Mouse (Mus musculus) limb, embryonic 13.5 days (tissue): ENCODE data around the gene Dact2. TPM values are rescaled to one million over a fixed set of nuclear protein-coding genes. Genes with fewer than 3 reads are reported as not detected.
A peak's percentile ranks its signal among the peaks of the same experiment; 100 is the strongest.

Experiments used
- ATAC-seq: fragments of 200-750 bp; cut with Nextera tagmentation; 2 replicates; pipeline ENCODE4 v1.8.0; 2017; ENCODE audit warnings: low read depth, moderate number of reproducible peaks, moderate TSS enrichment; ENCODE audit not compliant: low FRiP score
- H3K27ac ChIP-seq: fragments of 300-500 bp; sonication (generic); 2 replicates; pipeline ENCODE4 v1.5.1; 2015; ENCODE audit warnings: inconsistent platforms, mild to moderate bottlenecking, moderate library complexity
- H3K27me3 ChIP-seq: fragments of 300-500 bp; sonication (generic); 2 replicates; pipeline ENCODE4 v1.6.1; 2015; ENCODE audit warnings: mild to moderate bottlenecking, inconsistent platforms
- H3K36me3 ChIP-seq: fragments of 300-500 bp; sonication (generic); 2 replicates; pipeline ENCODE4 v1.6.1; 2015; ENCODE audit warnings: inconsistent platforms, mild to moderate bottlenecking, moderate library complexity
- H3K4me1 ChIP-seq: fragments of 300-500 bp; sonication (generic); 2 replicates; pipeline ENCODE4 v1.6.1; 2015; ENCODE audit warnings: inconsistent platforms
- H3K4me2 ChIP-seq: fragments of 300-500 bp; sonication (generic); replicated peaks from 2 replicates; pipeline ENCODE4 v1.6.1; 2015; ENCODE audit warnings: inconsistent platforms, mild to moderate bottlenecking, moderate library complexity
- H3K4me3 ChIP-seq: fragments of 300-500 bp; sonication (generic); 2 replicates; pipeline ENCODE4 v1.5.1; 2015; ENCODE audit warnings: moderate library complexity, mild to moderate bottlenecking, inconsistent platforms
- H3K9ac ChIP-seq: fragments of 300-500 bp; sonication (generic); 2 replicates; pipeline ENCODE4 v1.6.1; 2015; ENCODE audit warnings: mild to moderate bottlenecking, inconsistent platforms
- H3K9me3 ChIP-seq: fragments of 300-500 bp; sonication (generic); 2 replicates; pipeline ENCODE4 v1.6.1; 2016; ENCODE audit warnings: inconsistent platforms
- WGBS: fragments of 180-500 bp; shearing (Covaris S2); methylation state at CpG from one replicate; pipeline ENCODE4 v1.1.7; 2015; 5-methylcytosine and 5-hydroxymethylcytosine counted together
- polyA plus RNA-seq: library from polyadenylated mRNA; unstranded; fragments of >200 nt; fragmentation: Nextera tagmentation; extraction: Ambion mirVana; gene quantifications from 2 replicates; pipeline ENCODE4 v1.2.1, GENCODE M21; 2015

The Dact2 gene
- 0.70 and 1.0 TPM in 2 replicates for polyA plus RNA-seq

- Histone ChIP-seq H3K27ac (no peak within 1 kb of the TSS), H3K9ac (peak within 1 kb of the TSS; percentile 73), H3K36me3 (no peaks in the 10 kb centered on the region), H3K9me3 (no peaks in the 10 kb centered on the region), H3K4me2 (peak within 1 kb of the TSS; percentile 97), H3K27me3 (peaks cover 70% of the 10 kb centered on the region), H3K4me1 (peaks cover 56% of the 10 kb centered on the region), H3K4me3 (peak within 1 kb of the TSS; percentile 69)
- WGBS = 45% methylated on average over 13 of the region's 13 CpGs
- no peak for ATAC-seq
These were observed at the start of gene Dact2 for GRCm38 (mm10) chr17:14204061-14204460. Gene Dact2, minus strand, starts transcription at chr17:14204304.

- Histone ChIP-seq H3K4me3 (no peak overlapping the region), H3K9me3 (no peaks in the 10 kb centered on the region), H3K36me3 (no peaks in the 10 kb centered on the region), H3K27ac (no peak overlapping the region), H3K9ac (no peak overlapping the region), H3K4me1 (peaks cover 14% of the 10 kb centered on the region), H3K27me3 (0 out of 2 replicates have a peak, but pooled peaks cover 5% of the 10 kb centered on the region), H3K4me2 (no peak overlapping the region)
- ATAC-seq = no peak
- WGBS = 67% methylated on average over 7 of the region's 7 CpGs
These were observed 48.4 kb upstream of the Dact2 start for GRCm38 (mm10) chr17:14252456-14252855.

GRCm38 (mm10) chr17:14250401-14250800, 46.3 kb upstream of the Dact2 start:
- Histone ChIP-seq H3K4me3 (no peak overlapping the region), H3K36me3 (no peaks in the 10 kb centered on the region), H3K27ac (no peak overlapping the region), H3K4me1 (peaks cover 14% of the 10 kb centered on the region), H3K9ac (no peak overlapping the region), H3K27me3 (0 out of 2 replicates have a peak, but pooled peaks cover 5% of the 10 kb centered on the region), H3K9me3 (no peaks in the 10 kb centered on the region), H3K4me2 (no peak overlapping the region)
- WGBS = 65% methylated on average over 8 of the region's 8 CpGs
- no peak for ATAC-seq

GRCm38 (mm10) chr17:14249595-14249994, 45.5 kb upstream of the Dact2 start:
- ATAC-seq = no peak
- 54% methylated on average over 4 of the region's 4 CpGs for WGBS

GRCm38 (mm10) chr17:14247931-14248330, 43.8 kb upstream of the Dact2 start:
- WGBS = 86% methylated on average over 8 of the region's 8 CpGs
- Histone ChIP-seq H3K36me3 (no peaks in the 10 kb centered on the region), H3K9me3 (no peaks in the 10 kb centered on the region)

More at GRCm38 (mm10) chr17:14249595-14249994, 45.5 kb upstream of the Dact2 start:
- no peak overlapping the region for H3K4me2 ChIP-seq
- H3K36me3 ChIP-seq = no peaks in the 10 kb centered on the region
- H3K4me1 ChIP-seq = peaks cover 14% of the 10 kb centered on the region
- no peak overlapping the region for H3K27ac ChIP-seq
- no peak overlapping the region for H3K4me3 ChIP-seq
- no peak overlapping the region for H3K9ac ChIP-seq
- H3K9me3 ChIP-seq = no peaks in the 10 kb centered on the region
- H3K27me3 ChIP-seq = 0 out of 2 replicates have a peak, but pooled peaks cover 5% of the 10 kb centered on the region

GRCm38 (mm10) chr17:14246266-14246665, 42.2 kb upstream of the Dact2 start:
- no peaks in the 10 kb centered on the region for H3K9me3 ChIP-seq
- H3K4me2 ChIP-seq = no peak overlapping the region
- no peak overlapping the region for H3K9ac ChIP-seq
- 85% methylated on average over 2 of the region's 2 CpGs for WGBS
- 0 out of 2 replicates have a peak, but pooled peaks cover 5% of the 10 kb centered on the region for H3K27me3 ChIP-seq
- peaks cover 8% of the 10 kb centered on the region for H3K4me1 ChIP-seq
- H3K36me3 ChIP-seq = no peaks in the 10 kb centered on the region
- H3K4me3 ChIP-seq = no peak overlapping the region
- ATAC-seq = no peak
- H3K27ac ChIP-seq = no peak overlapping the region

More at GRCm38 (mm10) chr17:14247931-14248330, 43.8 kb upstream of the Dact2 start:
- H3K27me3 ChIP-seq = 0 out of 2 replicates have a peak, but pooled peaks cover 5% of the 10 kb centered on the region
- H3K9ac ChIP-seq = no peak overlapping the region
- H3K4me3 ChIP-seq = no peak overlapping the region
- no peak for ATAC-seq
- no peak overlapping the region for H3K4me2 ChIP-seq
- peaks cover 14% of the 10 kb centered on the region for H3K4me1 ChIP-seq
- H3K27ac ChIP-seq = no peak overlapping the region

- Histone ChIP-seq H3K4me3 (no peak overlapping the region), H3K36me3 (no peaks in the 10 kb centered on the region), H3K27ac (no peak overlapping the region), H3K4me1 (0 out of 2 replicates have a peak, but pooled peaks cover 14% of the 10 kb centered on the region), H3K4me2 (no peak overlapping the region), H3K27me3 (0 out of 2 replicates have a peak, but pooled peaks cover 5% of the 10 kb centered on the region), H3K9me3 (no peaks in the 10 kb centered on the region), H3K9ac (no peak overlapping the region; the same call in 1 of the 2 replicates)
- no peak for ATAC-seq
- 65% methylated on average over 11 of the region's 11 CpGs for WGBS
These were observed 40.3 kb upstream of the Dact2 start for GRCm38 (mm10) chr17:14244195-14244965.

GRCm38 (mm10) chr17:14242634-14243033, 38.5 kb upstream of the Dact2 start:
- Histone ChIP-seq H3K27ac (no peak overlapping the region), H3K9ac (no peak overlapping the region), H3K9me3 (no peaks in the 10 kb centered on the region), H3K27me3 (no peaks in the 10 kb centered on the region), H3K36me3 (no peaks in the 10 kb centered on the region), H3K4me2 (no peak overlapping the region), H3K4me1 (peaks cover 17% of the 10 kb centered on the region; the same call in 1 of the 2 replicates), H3K4me3 (no peak overlapping the region)
- 85% methylated on average over 8 of the region's 8 CpGs for WGBS
- no peak for ATAC-seq

- H3K9me3 ChIP-seq = no peaks in the 10 kb centered on the region
- no peaks in the 10 kb centered on the region for H3K36me3 ChIP-seq
- H3K9ac ChIP-seq = no peak overlapping the region
- peaks cover 6% of the 10 kb centered on the region for H3K27me3 ChIP-seq
- peaks cover 30% of the 10 kb centered on the region for H3K4me1 ChIP-seq
- no peak for ATAC-seq
- WGBS = 59% methylated on average over 10 of the region's 10 CpGs
- no peak overlapping the region for H3K4me3 ChIP-seq
- no peak overlapping the region for H3K4me2 ChIP-seq
- H3K27ac ChIP-seq = no peak overlapping the region
These were observed 35.9 kb upstream of the Dact2 start for GRCm38 (mm10) chr17:14239960-14240359.

GRCm38 (mm10) chr17:14237134-14237533, 33.0 kb upstream of the Dact2 start:
- H3K4me3 ChIP-seq = no peak overlapping the region
- no peak overlapping the region for H3K27ac ChIP-seq
- no peak overlapping the region for H3K9ac ChIP-seq
- WGBS = 35% methylated on average over 6 of the region's 6 CpGs
- peaks cover 6% of the 10 kb centered on the region for H3K27me3 ChIP-seq
- H3K4me2 ChIP-seq = no peak overlapping the region
- no peak for ATAC-seq
- H3K4me1 ChIP-seq = peaks cover 40% of the 10 kb centered on the region
- H3K9me3 ChIP-seq = no peaks in the 10 kb centered on the region
- H3K36me3 ChIP-seq = no peaks in the 10 kb centered on the region

- Histone ChIP-seq H3K36me3 (no peaks in the 10 kb centered on the region), H3K27ac (no peak overlapping the region), H3K4me1 (peaks cover 46% of the 10 kb centered on the region), H3K9me3 (no peaks in the 10 kb centered on the region), H3K4me2 (no peak overlapping the region), H3K4me3 (no peak overlapping the region), H3K9ac (no peak overlapping the region), H3K27me3 (peaks cover 6% of the 10 kb centered on the region)
- no peak for ATAC-seq
- 28% methylated on average over 12 of the region's 12 CpGs for WGBS
These were observed 30.8 kb upstream of the Dact2 start for GRCm38 (mm10) chr17:14234774-14235389.

GRCm38 (mm10) chr17:14233658-14234057, 29.6 kb upstream of the Dact2 start:
- H3K9ac ChIP-seq = no peak overlapping the region
- H3K27me3 ChIP-seq = peaks cover 6% of the 10 kb centered on the region
- H3K9me3 ChIP-seq = no peaks in the 10 kb centered on the region
- H3K4me2 ChIP-seq = no peak overlapping the region
- H3K27ac ChIP-seq = no peak overlapping the region
- no peak overlapping the region for H3K4me3 ChIP-seq
- peaks cover 50% of the 10 kb centered on the region for H3K4me1 ChIP-seq
- no peak for ATAC-seq
- WGBS = 30% methylated on average over 4 of the region's 4 CpGs
- no peaks in the 10 kb centered on the region for H3K36me3 ChIP-seq
